Mouse (Mus musculus): Measurements from ENCODE around the gene Drc1. TPM values are rescaled to one million over a fixed set of nuclear protein-coding genes. Genes with fewer than 3 reads are reported as not detected.

The Drc1 gene
- total RNA-seq, 2 experiments from 2014 or later: 0.49 TPM; not detected in 1

- no peak for DNase-seq
These were observed 6.1 kb downstream of the Drc1 start for GRCm38 (mm10) chr5:30287106-30287882.

- no peak for DNase-seq
These were observed 59.6 kb downstream of the Drc1 start for GRCm38 (mm10) chr5:30340815-30341214.

GRCm38 (mm10) chr5:30341601-30342365 is 60.6 kb downstream of the Drc1 start:
- DNase-seq: no peak

GRCm38 (mm10) chr5:30342601-30343015 is 61.4 kb downstream of the Drc1 start:
- no peak for DNase-seq

- peak; percentile 61 for DNase-seq
These were observed 61.9 kb downstream of the Drc1 start for GRCm38 (mm10) chr5:30343107-30343506.

GRCm38 (mm10) chr5:30343886-30344285 is 62.7 kb downstream of the Drc1 start:
- no peak for DNase-seq

- no peak for DNase-seq
These were observed 72.4 kb downstream of the Drc1 start for GRCm38 (mm10) chr5:30353605-30354004.

GRCm38 (mm10) chr5:30355114-30355513 is 73.9 kb downstream of the Drc1 start:
- no peak for DNase-seq

- DNase-seq: no peak
These were observed 74.5 kb downstream of the Drc1 start for GRCm38 (mm10) chr5:30355559-30356159.

- DNase-seq: no peak
These were observed 75.5 kb downstream of the Drc1 start for GRCm38 (mm10) chr5:30356647-30357046.

- DNase-seq: no peak
These were observed 77.4 kb downstream of the Drc1 start for GRCm38 (mm10) chr5:30358436-30359099.

GRCm38 (mm10) chr5:30367405-30367804 is 86.2 kb downstream of the Drc1 start:
- DNase-seq: no peak

GRCm38 (mm10) chr5:30369426-30369825 is 88.2 kb downstream of the Drc1 start:
- no peak for DNase-seq

- no peak for DNase-seq
These were observed 101.7 kb downstream of the Drc1 start for GRCm38 (mm10) chr5:30382876-30383275.

- DNase-seq: no peak
These were observed 106.5 kb downstream of the Drc1 start for GRCm38 (mm10) chr5:30387726-30388125.

- DNase-seq: no peak
These were observed 108.6 kb downstream of the Drc1 start for GRCm38 (mm10) chr5:30389836-30390235.

- peak; percentile 80 for DNase-seq
These were observed 110.3 kb downstream of the Drc1 start for GRCm38 (mm10) chr5:30391473-30391872.

GRCm38 (mm10) chr5:30400521-30400920 is 119.3 kb downstream of the Drc1 start:
- no peak for DNase-seq

GRCm38 (mm10) chr5:30401165-30401564 is 120.0 kb downstream of the Drc1 start:
- DNase-seq: no peak

- no peak for DNase-seq
These were observed 125.7 kb downstream of the Drc1 start for GRCm38 (mm10) chr5:30406876-30407275.

- no peak for DNase-seq
These were observed 130.3 kb downstream of the Drc1 start for GRCm38 (mm10) chr5:30411524-30411923.

GRCm38 (mm10) chr5:30415381-30415780 is 134.2 kb downstream of the Drc1 start:
- no peak for DNase-seq

- DNase-seq: no peak
These were observed 134.7 kb downstream of the Drc1 start for GRCm38 (mm10) chr5:30415876-30416275.

Data from gastrocnemius, postnatal 10 days (tissue).